Mouse (Mus musculus) adrenal gland (tissue): ENCODE measurements at regions not wholly inside any gene's neighbourhood (a gene's known extent, or its start where the extent isn't known, plus 50 kb on each side); places are given as distances from the start of the nearest gene placed in this dataset.

ENCODE experiments used
- intact Hi-C: fragments of 180-260 bp; cut with DNase I; formaldehyde crosslinking; loops from one replicate; pipeline ENCODE4 v1.15.1; 2025

GRCm38 (mm10) chr13:16100253-16100652 lies 88.6 kb downstream of the Inhba start:
- intact Hi-C loops = no loop called here

GRCm38 (mm10) chr13:16114837-16115236 lies 103.2 kb downstream of the Inhba start:
- intact Hi-C loops = no loop called here

- intact Hi-C loops = no loop called here
Observed at GRCm38 (mm10) chr13:16146686-16147085, 135.0 kb downstream of the Inhba start.

GRCm38 (mm10) chr13:16154926-16155325 lies 143.3 kb downstream of the Inhba start:
- intact Hi-C loops = no loop called here

GRCm38 (mm10) chr13:16165204-16165894 lies 153.7 kb downstream of the Inhba start:
- intact Hi-C loops = no loop called here

GRCm38 (mm10) chr13:16196692-16197091 lies 185.0 kb downstream of the Inhba start:
- intact Hi-C loops = no loop called here

GRCm38 (mm10) chr13:16200046-16200445 lies 188.4 kb downstream of the Inhba start:
- intact Hi-C loops = no loop called here

GRCm38 (mm10) chr13:16203147-16203546 lies 191.5 kb downstream of the Inhba start:
- intact Hi-C loops = no loop called here

GRCm38 (mm10) chr13:16204097-16204496 lies 192.4 kb downstream of the Inhba start:
- intact Hi-C loops = no loop called here

- intact Hi-C loops = no loop called here
Observed at GRCm38 (mm10) chr13:16211482-16211881, 199.8 kb downstream of the Inhba start.

- intact Hi-C loops = no loop called here
Observed at GRCm38 (mm10) chr13:16219877-16220276, 208.2 kb downstream of the Inhba start.

- intact Hi-C loops = no loop called here
Observed at GRCm38 (mm10) chr13:16222942-16223600, 211.4 kb downstream of the Inhba start.

- intact Hi-C loops = no loop called here
Observed at GRCm38 (mm10) chr13:16261145-16261544, 249.5 kb downstream of the Inhba start.

- intact Hi-C loops = no loop called here
Observed at GRCm38 (mm10) chr13:16279974-16280373, 268.3 kb downstream of the Inhba start.

- intact Hi-C loops = no loop called here
Observed at GRCm38 (mm10) chr13:16280742-16281141, 269.1 kb downstream of the Inhba start.

- intact Hi-C loops = no loop called here
Observed at GRCm38 (mm10) chr13:16281777-16282176, 270.1 kb downstream of the Inhba start.

GRCm38 (mm10) chr13:16282230-16282629 lies 270.6 kb downstream of the Inhba start:
- intact Hi-C loops = no loop called here

- intact Hi-C loops = no loop called here
Observed at GRCm38 (mm10) chr13:16283336-16283735, 271.7 kb downstream of the Inhba start.

- intact Hi-C loops = loop anchor here (10.0 kb wide), 1 partner anchor 385 kb away; no protein-coding TSS in a partner anchor
Observed at GRCm38 (mm10) chr13:16289633-16290032, 278.0 kb downstream of the Inhba start.

GRCm38 (mm10) chr13:16290784-16291183 lies 279.1 kb downstream of the Inhba start:
- intact Hi-C loops = loop anchor here (10.0 kb wide), 1 partner anchor 384 kb away; no protein-coding TSS in a partner anchor

- intact Hi-C loops = loop anchor here (10.0 kb wide), 1 partner anchor 383 kb away; no protein-coding TSS in a partner anchor
Observed at GRCm38 (mm10) chr13:16291661-16292291, 280.1 kb downstream of the Inhba start.

- intact Hi-C loops = loop anchor here (10.0 kb wide), 1 partner anchor 375 kb away; no protein-coding TSS in a partner anchor
Observed at GRCm38 (mm10) chr13:16299756-16300155, 288.1 kb downstream of the Inhba start.
